ENCODE assay signal across 9 mouse cellular contexts in the genomic region with DNA sequence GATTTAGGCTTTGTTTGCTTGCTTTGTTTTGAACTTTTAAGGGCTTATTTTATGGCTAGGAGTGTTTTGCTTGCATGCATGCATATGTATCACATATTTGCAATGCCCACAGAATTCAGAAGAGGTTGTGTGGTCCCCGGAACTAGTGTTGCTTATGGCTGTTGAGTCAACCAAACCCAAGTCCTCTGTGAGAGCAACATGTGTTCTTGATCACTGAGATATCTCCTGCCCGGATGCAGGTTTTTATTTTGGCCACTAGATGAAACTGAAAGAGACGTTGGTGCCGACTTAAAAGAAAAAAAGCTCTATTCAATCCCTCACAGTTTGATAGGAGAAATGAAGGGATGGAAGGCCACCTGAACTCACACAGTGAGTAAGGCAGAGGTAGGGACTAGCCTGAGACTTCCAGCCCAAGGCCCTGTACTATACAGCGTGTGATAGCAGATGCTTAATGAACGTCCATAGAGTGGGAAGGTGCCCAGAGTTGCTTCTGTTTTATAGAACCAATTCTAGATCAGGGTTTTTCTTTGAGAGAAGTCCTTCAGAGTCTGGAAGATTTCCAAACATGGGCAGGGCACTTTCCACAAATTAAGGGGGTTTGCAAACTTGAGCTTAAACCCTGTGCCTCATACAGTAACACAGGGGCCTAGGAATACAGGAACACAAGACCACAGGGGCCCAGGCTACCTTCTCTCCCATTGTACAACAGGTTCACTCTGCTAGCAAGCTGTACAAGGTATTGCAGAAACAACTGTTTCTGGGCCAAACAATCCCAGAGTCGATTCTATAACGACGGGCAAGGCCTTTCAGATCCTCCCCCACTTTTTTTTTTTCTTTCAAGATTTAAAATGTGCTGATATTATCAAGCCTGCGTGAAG. TPM values are rescaled to one million over a fixed set of nuclear protein-coding genes. Genes with fewer than 3 reads are reported as not detected.
DNase-seq lines count a peak whose midpoint lies in the region; ATAC-seq lines count a peak whose summit lies in the region.
"Had no signal": no experiment of that assay in that cellular context is flagged by ENCODE, and none has a peak within 500 bp of the region (broad histone marks: within the 10 kb centered on the region; RNA-seq: fewer than 3 reads in every experiment).

No protein-coding gene starts in this region.

- H3K4me1 ChIP-seq in kidney, embryonic 16.5 days (ENCODE audit: insufficient read depth, low read length): peaks cover 46% of the 10 kb centered on the region
- H3K4me1 ChIP-seq in forebrain, embryonic 15.5 days: peaks cover 18% of the 10 kb centered on the region
- H3K4me1 ChIP-seq in liver, embryonic 16.5 days (ENCODE audit: control insufficient read depth, low read depth, low read length): peaks cover 43% of the 10 kb centered on the region

- H3K4me2 ChIP-seq in kidney, embryonic 16.5 days (replicated peaks; ENCODE audit: low read depth, low read length): peak overlapping the region; percentile 72
- 0 out of 2 replicates have a peak overlapping the region, but pooled peaks have one; percentile 68 for H3K4me2 ChIP-seq in forebrain, embryonic 15.5 days (replicated peaks)
- peak overlapping the region; percentile 87 for H3K4me2 ChIP-seq in liver, embryonic 16.5 days (ENCODE audit: low read depth, low read length)

- WGBS in kidney, embryonic 16.5 days: 59% methylated on average over 10 of the region's 10 CpGs
- 83% methylated on average over 10 of the region's 10 CpGs for WGBS in forebrain, embryonic 15.5 days
- 28% methylated on average over 10 of the region's 10 CpGs for whole genome bisulfite sequencing in liver, embryonic 16.5 days (ENCODE audit: insufficient replicate concordance)

- no peaks in the 10 kb centered on the region for H3K9me3 ChIP-seq in kidney, embryonic 16.5 days (ENCODE audit: low read length)
- no peaks in the 10 kb centered on the region for H3K9me3 ChIP-seq in forebrain, embryonic 15.5 days
- no peaks in the 10 kb centered on the region for H3K9me3 ChIP-seq in liver, embryonic 16.5 days (replicated peaks; ENCODE audit: control insufficient read depth, low read length)

- H3K9ac ChIP-seq in kidney, embryonic 16.5 days (replicated peaks; ENCODE audit: low read length): peak overlapping the region; percentile 75
- no peak overlapping the region for H3K9ac ChIP-seq in forebrain, embryonic 15.5 days (replicated peaks)
- H3K9ac ChIP-seq in liver, embryonic 16.5 days (ENCODE audit: low read depth, low read length): peak overlapping the region; percentile 91

- H3K27ac ChIP-seq in kidney, embryonic 16.5 days (ENCODE audit: low read length): peak overlapping the region; percentile 89
- no peak overlapping the region for H3K27ac ChIP-seq in forebrain, embryonic 15.5 days (replicated peaks)
- H3K27ac ChIP-seq in liver, embryonic 16.5 days (ENCODE audit: low read length): peak overlapping the region; percentile 98

- no peak for DNase-seq in kidney, postnatal 4 days
- peak; percentile 72 for DNase-seq in NIH3T3 (ENCODE audit: low read depth)
- no peak for DNase-seq in adrenal gland, postnatal 4 days (ENCODE audit: low spot score in 2 of 2)
- DNase-seq in kidney, postnatal 25 days: no peak
- no peak for DNase-seq in adrenal gland, adult 8-10 months
- DNase-seq: thymus, postnatal 14 days had no signal

- peak overlapping the region; percentile 74 for H3K4me3 ChIP-seq in kidney, embryonic 16.5 days (ENCODE audit: low read length)
- H3K4me3 ChIP-seq in forebrain, embryonic 15.5 days: no peak overlapping the region
- peak overlapping the region; percentile 72 for H3K4me3 ChIP-seq in liver, embryonic 16.5 days (ENCODE audit: low read depth, low read length)

- no peaks in the 10 kb centered on the region for H3K27me3 ChIP-seq in kidney, embryonic 16.5 days (ENCODE audit: insufficient read depth, low read length)
- H3K27me3 ChIP-seq in forebrain, embryonic 15.5 days: no peaks in the 10 kb centered on the region
- H3K27me3 ChIP-seq in liver, embryonic 16.5 days (ENCODE audit: control insufficient read depth, insufficient read depth, low read depth, low read length): no peaks in the 10 kb centered on the region

- ATAC-seq in kidney, embryonic 16.5 days (ENCODE audit: low FRiP score, low TSS enrichment): no peak
- no peak for ATAC-seq in forebrain, embryonic 15.5 days (replicated peaks)
- ATAC-seq in liver, embryonic 16.5 days (ENCODE audit: low read depth): no peak

- peaks cover 13% of the 10 kb centered on the region for H3K36me3 ChIP-seq in kidney, embryonic 16.5 days (ENCODE audit: insufficient read depth, low read length)
- peaks cover 7% of the 10 kb centered on the region for H3K36me3 ChIP-seq in forebrain, embryonic 15.5 days
- peaks cover 20% of the 10 kb centered on the region for H3K36me3 ChIP-seq in liver, embryonic 16.5 days (ENCODE audit: control insufficient read depth, insufficient read depth)

RNA-seq across cellular contexts. Expression of a gene that starts 1.9 kb away (rescaled TPM):
- 108 and 113 TPM in 2 replicates for polyA plus RNA-seq in kidney, embryonic 16.5 days (2015; fragmentation: Nextera tagmentation; extraction: Ambion mirVana)
- 63.3 and 64.3 TPM in 2 replicates for polyA plus RNA-seq in forebrain, embryonic 15.5 days (2015; fragmentation: Nextera tagmentation; extraction: Ambion mirVana)
- 516 and 530 TPM in 2 replicates for polyA plus RNA-seq in liver, embryonic 16.5 days (2015; fragmentation: Nextera tagmentation; extraction: Ambion mirVana)
- total RNA-seq in adrenal gland, postnatal 4 days (2021): 100 to 1,000 TPM; 108 to 110 TPM
- total RNA-seq in adrenal gland, adult 8-10 months (2022): 100 to 1,000 TPM; 135 to 180 (median 162) TPM

RNA-seq across cellular contexts. Expression of a gene that starts 7.1 kb away (rescaled TPM):
- polyA plus RNA-seq in kidney, embryonic 16.5 days (2015; fragmentation: Nextera tagmentation; extraction: Ambion mirVana): 97.0 and 102 TPM in 2 replicates
- 83.9 and 88.4 TPM in 2 replicates for polyA plus RNA-seq in forebrain, embryonic 15.5 days (2015; fragmentation: Nextera tagmentation; extraction: Ambion mirVana)
- 44.8 and 48.9 TPM in 2 replicates for polyA plus RNA-seq in liver, embryonic 16.5 days (2015; fragmentation: Nextera tagmentation; extraction: Ambion mirVana)
- total RNA-seq in adrenal gland, postnatal 4 days (2021): 10 to 100 TPM; 60.4 to 64.4 TPM
- 10 to 100 TPM; 55.6 to 59.0 (median 58.2) TPM for total RNA-seq in adrenal gland, adult 8-10 months (2022)

RNA-seq across cellular contexts. Expression of a gene that starts 7.4 kb away (rescaled TPM):
- polyA plus RNA-seq in kidney, embryonic 16.5 days (2015; fragmentation: Nextera tagmentation; extraction: Ambion mirVana): 0.49 and 0.67 TPM in 2 replicates
- polyA plus RNA-seq in forebrain, embryonic 15.5 days (2015; fragmentation: Nextera tagmentation; extraction: Ambion mirVana): 0.60 and 0.79 TPM in 2 replicates
- 0.06 TPM in 2 replicates for polyA plus RNA-seq in liver, embryonic 16.5 days (2015; fragmentation: Nextera tagmentation; extraction: Ambion mirVana)
- under 1 TPM; 0.62 to 0.87 TPM for total RNA-seq in adrenal gland, postnatal 4 days (2021)
- 1 to 10 TPM in 1 of 4 experiments, under 1 TPM in 3; 0.35 to 1.3 (median 0.47) TPM for total RNA-seq in adrenal gland, adult 8-10 months (2022)

RNA-seq across cellular contexts. Expression of a gene that starts 14.5 kb away (rescaled TPM):
- polyA plus RNA-seq in kidney, embryonic 16.5 days (2015; fragmentation: Nextera tagmentation; extraction: Ambion mirVana): 17.3 and 20.6 TPM in 2 replicates
- 10.8 TPM in 2 replicates for polyA plus RNA-seq in forebrain, embryonic 15.5 days (2015; fragmentation: Nextera tagmentation; extraction: Ambion mirVana)
- polyA plus RNA-seq in liver, embryonic 16.5 days (2015; fragmentation: Nextera tagmentation; extraction: Ambion mirVana): 9.0 and 9.5 TPM in 2 replicates
- total RNA-seq in adrenal gland, postnatal 4 days (2021): 10 to 100 TPM; 14.3 to 14.7 TPM
- total RNA-seq in adrenal gland, adult 8-10 months (2022): 10 to 100 TPM; 13.7 to 35.8 (median 23.6) TPM

RNA-seq across cellular contexts. Expression of a gene that starts 37.9 kb away (rescaled TPM):
- 25.9 and 28.3 TPM in 2 replicates for polyA plus RNA-seq in kidney, embryonic 16.5 days (2015; fragmentation: Nextera tagmentation; extraction: Ambion mirVana)
- 0.78 and 0.85 TPM in 2 replicates for polyA plus RNA-seq in forebrain, embryonic 15.5 days (2015; fragmentation: Nextera tagmentation; extraction: Ambion mirVana)
- polyA plus RNA-seq in liver, embryonic 16.5 days (2015; fragmentation: Nextera tagmentation; extraction: Ambion mirVana): 0.15 and 0.27 TPM in 2 replicates
- total RNA-seq in adrenal gland, postnatal 4 days (2021): 1 to 10 TPM; 2.7 to 4.6 TPM
- 10 to 100 TPM in 2 of 4 experiments, 1 to 10 TPM in 2; 5.5 to 32.9 (median 15.0) TPM for total RNA-seq in adrenal gland, adult 8-10 months (2022)
